8 mouse cellular contexts compared by ENCODE assay signal in genomic region chr19:46046621-46047025, GRCm38 (mm10). TPM values are rescaled to one million over a fixed set of nuclear protein-coding genes. Genes with fewer than 3 reads are reported as not detected.
DNase-seq lines count a peak whose midpoint lies in the region; ATAC-seq and TF ChIP-seq lines count a peak whose summit lies in the region.

No protein-coding gene starts in this region.

- WGBS in hindbrain, embryonic 16.5 days = 2% methylated on average over 10 of the region's 10 CpGs
- WGBS in midbrain, embryonic 10.5 days = 6% methylated on average over 10 of the region's 10 CpGs

- H3K4me1 ChIP-seq in MEL (ENCODE audit: control insufficient read depth in 1 of 2, insufficient read depth in 2 of 2, low read length in 2 of 2) = peaks cover 13 to 45% of the 10 kb centered on the region in 2 experiments
- peaks cover 36% of the 10 kb centered on the region for H3K4me1 ChIP-seq in hindbrain, embryonic 16.5 days (ENCODE audit: control insufficient read depth, insufficient read depth, low read depth, low read length)
- H3K4me1 ChIP-seq in midbrain, embryonic 10.5 days = peaks cover 49% of the 10 kb centered on the region

- H3K36me3 ChIP-seq in MEL (ENCODE audit: control insufficient read depth in 1 of 2, insufficient read depth in 2 of 2, low read length in 2 of 2) = peaks cover 0 to 32% of the 10 kb centered on the region in 2 experiments; a peak in 2 of 4 replicates
- H3K36me3 ChIP-seq in hindbrain, embryonic 16.5 days (ENCODE audit: control insufficient read depth, insufficient read depth, low read length) = no peaks in the 10 kb centered on the region
- H3K36me3 ChIP-seq in midbrain, embryonic 10.5 days = no peaks in the 10 kb centered on the region

- H3K4me2 ChIP-seq in hindbrain, embryonic 16.5 days (ENCODE audit: low read length) = peak overlapping the region; percentile 88

- ATAC-seq in hindbrain, embryonic 16.5 days = no peak
- no peak for ATAC-seq in cerebellum, adult (ENCODE audit: insufficient number of reproducible peaks, low FRiP score, low TSS enrichment)

- H3K4me3 ChIP-seq in MEL (ENCODE audit: control insufficient read depth in 1 of 2, insufficient read depth in 1 of 2, low read depth in 2 of 2, low read length in 2 of 2) = no peak overlapping the region
- H3K4me3 ChIP-seq in hindbrain, embryonic 16.5 days (ENCODE audit: low read length) = no peak overlapping the region
- H3K4me3 ChIP-seq in midbrain, embryonic 10.5 days = no peak overlapping the region

- TF ChIP-seq POLR2A in MEL (IDR thresholded peaks at IDR 0.05; ENCODE audit: control insufficient read depth in 1 of 2, insufficient read depth in 1 of 2, low read depth in 1 of 2, low read length in 2 of 2, poor library complexity in 1 of 2) = no peak

- no peak overlapping the region for H3K27ac ChIP-seq in MEL (ENCODE audit: control insufficient read depth, low read depth, low read length)
- H3K27ac ChIP-seq in hindbrain, embryonic 16.5 days (ENCODE audit: low read depth, low read length) = peak overlapping the region; percentile 91
- H3K27ac ChIP-seq in midbrain, embryonic 10.5 days (replicated peaks) = peak overlapping the region; percentile 96; the same call in 1 of the 2 replicates

- H3K27me3 ChIP-seq in MEL (ENCODE audit: control insufficient read depth in 1 of 2, insufficient read depth in 2 of 2, low read length in 2 of 2) = no peaks in the 10 kb centered on the region
- no peaks in the 10 kb centered on the region for H3K27me3 ChIP-seq in hindbrain, embryonic 16.5 days (replicated peaks; ENCODE audit: control insufficient read depth, insufficient read depth, low read length)
- no peaks in the 10 kb centered on the region for H3K27me3 ChIP-seq in midbrain, embryonic 10.5 days (ENCODE audit: low read depth, poor library complexity, severe bottlenecking)

- H3K9ac ChIP-seq in MEL (ENCODE audit: control insufficient read depth, low read depth, low read length, poor library complexity, severe bottlenecking) = no peak overlapping the region
- no peak overlapping the region; the same call in 1 of the 2 replicates for H3K9ac ChIP-seq in hindbrain, embryonic 16.5 days (ENCODE audit: low read depth, low read length)

- no peak for TF ChIP-seq RAD21 in MEL (IDR thresholded peaks at IDR 0.05; ENCODE audit: low read depth, low read length)

- no peak for TF ChIP-seq CTCF in MEL (IDR thresholded peaks at IDR 0.05 in 2 of 3, conservative IDR thresholded peaks at IDR 0.05 in 1 of 3; ENCODE audit: control insufficient read depth in 1 of 3, insufficient read depth in 1 of 3, low read depth in 2 of 3, low read length in 3 of 3, poor library complexity in 1 of 3, severe bottlenecking in 1 of 3)

- H3K79me2 ChIP-seq in MEL (ENCODE audit: control insufficient read depth, insufficient read depth, low read length, poor library complexity) = peaks cover 35% of the 10 kb centered on the region

- no peak for TF ChIP-seq EP300 in MEL (IDR thresholded peaks at IDR 0.05; ENCODE audit: low read depth in 1 of 2, low read length in 2 of 2)

- peak; percentile 58 for DNase-seq in cerebellum, adult 9-11 months
- DNase-seq in cerebellum, adult 11 months = no peak
- no peak for DNase-seq in MEL (ENCODE audit: low read depth, low spot score)
- DNase-seq in midbrain, embryonic 10.5 days (ENCODE audit: low spot score) = no peak
- DNase-seq in spleen, adult 12 weeks (ENCODE audit: low spot score) = no peak
- DNase-seq in urinary bladder, postnatal 10 days (ENCODE audit: low spot score) = no peak

- no peaks in the 10 kb centered on the region for H3K9me3 ChIP-seq in MEL (replicated peaks; ENCODE audit: insufficient read depth, low read length)
- no peaks in the 10 kb centered on the region for H3K9me3 ChIP-seq in hindbrain, embryonic 16.5 days (ENCODE audit: control insufficient read depth, low read length)
- no peaks in the 10 kb centered on the region for H3K9me3 ChIP-seq in midbrain, embryonic 10.5 days (replicated peaks)

TF ChIP-seq in MEL, 35 proteins besides CTCF, POLR2A, EP300 and RAD21:
- TF ChIP-seq GATA1 (IDR thresholded peaks at IDR 0.05; ENCODE audit: low read depth, low read length) = no peak
- TF ChIP-seq RCOR1 (IDR thresholded peaks at IDR 0.05; ENCODE audit: low read depth, low read length) = 0 out of 2 replicates have a peak, but pooled peaks have one; percentile 26

RNA-seq across cellular contexts. Expression of gene Ldb1, which starts 1.6 kb away (rescaled TPM):
- total RNA-seq in MEL (2012; rRNA removed) = 299 and 357 TPM in 2 replicates
- polyA plus RNA-seq in MEL (2012; ENCODE audit: insufficient read depth in 1 of 2, insufficient read length in 2 of 2, low read depth in 1 of 2, low replicate concordance in 2 of 2, missing spikeins in 1 of 2) = 100 to 1,000 TPM; 632 to 842 TPM
- polyA plus RNA-seq in hindbrain, embryonic 16.5 days (2015; fragmentation: Nextera tagmentation; extraction: Ambion mirVana) = 50.6 and 88.5 TPM in 2 replicates
- 79.0 and 79.2 TPM in 2 replicates for polyA plus RNA-seq in midbrain, embryonic 10.5 days (2016; fragmentation: Nextera tagmentation; extraction: Ambion mirVana)

RNA-seq across cellular contexts. Expression of gene Pprc1, which starts 1.9 kb away (rescaled TPM):
- total RNA-seq in MEL (2012; rRNA removed) = 39.3 and 41.9 TPM in 2 replicates
- polyA plus RNA-seq in MEL (2012; ENCODE audit: insufficient read depth in 1 of 2, insufficient read length in 2 of 2, low read depth in 1 of 2, low replicate concordance in 2 of 2, missing spikeins in 1 of 2) = 100 to 1,000 TPM in 1 of 2 experiments, 10 to 100 TPM in 1; 27.8 to 135 TPM
- 15.4 and 22.5 TPM in 2 replicates for polyA plus RNA-seq in hindbrain, embryonic 16.5 days (2015; fragmentation: Nextera tagmentation; extraction: Ambion mirVana)
- polyA plus RNA-seq in midbrain, embryonic 10.5 days (2016; fragmentation: Nextera tagmentation; extraction: Ambion mirVana) = 41.8 and 45.9 TPM in 2 replicates

RNA-seq across cellular contexts. Expression of gene Nolc1, which starts 29.0 kb away (rescaled TPM):
- total RNA-seq in MEL (2012; rRNA removed) = 276 and 294 TPM in 2 replicates
- 100 to 1,000 TPM; 213 to 753 TPM for polyA plus RNA-seq in MEL (2012; ENCODE audit: insufficient read depth in 1 of 2, insufficient read length in 2 of 2, low read depth in 1 of 2, low replicate concordance in 2 of 2, missing spikeins in 1 of 2)
- polyA plus RNA-seq in hindbrain, embryonic 16.5 days (2015; fragmentation: Nextera tagmentation; extraction: Ambion mirVana) = 56.3 and 63.9 TPM in 2 replicates
- polyA plus RNA-seq in midbrain, embryonic 10.5 days (2016; fragmentation: Nextera tagmentation; extraction: Ambion mirVana) = 128 and 141 TPM in 2 replicates

RNA-seq across cellular contexts. Expression of gene Hps6, which starts 43.3 kb away (rescaled TPM):
- 11.4 and 11.5 TPM in 2 replicates for total RNA-seq in MEL (2012; rRNA removed)
- 10 to 100 TPM in 1 of 2 experiments, not detected in 1; 13.2 TPM for polyA plus RNA-seq in MEL (2012; ENCODE audit: insufficient read depth in 1 of 2, insufficient read length in 2 of 2, low read depth in 1 of 2, low replicate concordance in 2 of 2, missing spikeins in 1 of 2)
- 6.1 and 7.2 TPM in 2 replicates for polyA plus RNA-seq in hindbrain, embryonic 16.5 days (2015; fragmentation: Nextera tagmentation; extraction: Ambion mirVana)
- polyA plus RNA-seq in midbrain, embryonic 10.5 days (2016; fragmentation: Nextera tagmentation; extraction: Ambion mirVana) = 4.3 and 4.7 TPM in 2 replicates

RNA-seq across cellular contexts. Expression of gene Armh3, which starts 48.3 kb away (rescaled TPM):
- 4.1 TPM in 2 replicates for total RNA-seq in MEL (2012; rRNA removed)
- polyA plus RNA-seq in MEL (2012; ENCODE audit: insufficient read depth in 1 of 2, insufficient read length in 2 of 2, low read depth in 1 of 2, low replicate concordance in 2 of 2, missing spikeins in 1 of 2) = 10 to 100 TPM in 1 of 2 experiments, not detected in 1; 10.8 TPM
- 21.4 and 22.6 TPM in 2 replicates for polyA plus RNA-seq in hindbrain, embryonic 16.5 days (2015; fragmentation: Nextera tagmentation; extraction: Ambion mirVana)
- 16.7 and 19.8 TPM in 2 replicates for polyA plus RNA-seq in midbrain, embryonic 10.5 days (2016; fragmentation: Nextera tagmentation; extraction: Ambion mirVana)
